Mouse (Mus musculus): ENCODE data around the gene Gm20826.
"Not testable (repeated sequence)": the region's sequence is repeated elsewhere in the genome, so short reads cannot be mapped to it uniquely, and the experiment has no call there.

Gm20826 gene

GRCm38 (mm10) chrY:7638389-7638788 is at the start of gene Gm20826:
TSS of gene Gm20826 (minus strand) at chrY:7638489.
- not testable (repeated sequence) for DNase-seq (ENCODE audit: extremely low spot score, low spot score)

All from neural tube, embryonic 10.5 days (tissue).